Mouse (Mus musculus) embryonic facial prominence, embryonic 10.5 days (tissue): ENCODE results near the gene Igsf11. TPM values are rescaled to one million over a fixed set of nuclear protein-coding genes. Genes with fewer than 3 reads are reported as not detected.

ENCODE experiments used
- DNase-seq: peaks from one replicate; pipeline ENCODE4 v3.0.0-alpha.2; 2017; ENCODE audit warnings: low spot score
- H3K27ac ChIP-seq: fragments of 300-500 bp; sonication (generic); replicated peaks from 2 replicates; pipeline ENCODE4 v1.5.1; 2016; ENCODE audit warnings: mild to moderate bottlenecking
- H3K27me3 ChIP-seq: fragments of 300-500 bp; sonication (generic); replicated peaks from 2 replicates; pipeline ENCODE4 v1.6.1; 2016; ENCODE audit warnings: low read depth, mild to moderate bottlenecking; ENCODE audit not compliant: poor library complexity, severe bottlenecking
- H3K36me3 ChIP-seq: fragments of 300-500 bp; sonication (generic); replicated peaks from 2 replicates; pipeline ENCODE4 v1.6.1; 2016; ENCODE audit warnings: mild to moderate bottlenecking, moderate library complexity
- H3K4me1 ChIP-seq: fragments of 300-500 bp; sonication (generic); 2 replicates; pipeline ENCODE4 v1.6.1; 2016
- H3K4me3 ChIP-seq: fragments of 300-500 bp; sonication (generic); 2 replicates; pipeline ENCODE4 v1.5.1; 2016; ENCODE audit warnings: mild to moderate bottlenecking, moderate library complexity
- H3K9me3 ChIP-seq: fragments of 300-500 bp; sonication (generic); 2 replicates; pipeline ENCODE4 v1.6.1; 2016; ENCODE audit warnings: mild to moderate bottlenecking
- WGBS: fragments of 180-500 bp; shearing (Covaris S2); methylation state at CpG from one replicate; pipeline ENCODE4 v1.1.7; 2016; 5-methylcytosine and 5-hydroxymethylcytosine counted together
- polyA plus RNA-seq: library from polyadenylated mRNA; unstranded; fragments of >200 nt; fragmentation: Nextera tagmentation; extraction: Ambion mirVana; gene quantifications from 2 replicates; pipeline ENCODE4 v1.2.1, GENCODE M21; 2016

Igsf11 gene
- polyA plus RNA-seq, 1 experiment from 2014 or later = 0.90 TPM

GRCm38 (mm10) chr16:38945111-38945510 lies 52.6 kb downstream of the Igsf11 start:
- Histone ChIP-seq H3K27ac (peak overlapping the region; percentile 35; the same call in 1 of the 2 replicates), H3K27me3 (no peaks in the 10 kb centered on the region), H3K9me3 (no peaks in the 10 kb centered on the region), H3K36me3 (no peaks in the 10 kb centered on the region), H3K4me1 (peaks cover 44% of the 10 kb centered on the region), H3K4me3 (no peak overlapping the region)
- WGBS = 61% methylated on average over 7 of the region's 7 CpGs
- no peak for DNase-seq

- Histone ChIP-seq H3K9me3 (no peaks in the 10 kb centered on the region), H3K27ac (no peak overlapping the region; the same call in 1 of the 2 replicates), H3K4me1 (peaks cover 44% of the 10 kb centered on the region), H3K27me3 (no peaks in the 10 kb centered on the region), H3K4me3 (no peak overlapping the region), H3K36me3 (no peaks in the 10 kb centered on the region)
- WGBS = 88% methylated on average over 10 of the region's 10 CpGs
- DNase-seq = no peak
These were observed 53.1 kb downstream of the Igsf11 start for GRCm38 (mm10) chr16:38945581-38945981.

GRCm38 (mm10) chr16:38946453-38946852 lies 54.0 kb downstream of the Igsf11 start:
- H3K27ac ChIP-seq = no peak overlapping the region; the same call in 1 of the 2 replicates
- peaks cover 44% of the 10 kb centered on the region for H3K4me1 ChIP-seq
- H3K27me3 ChIP-seq = no peaks in the 10 kb centered on the region
- no peak overlapping the region for H3K4me3 ChIP-seq
- H3K36me3 ChIP-seq = no peaks in the 10 kb centered on the region
- H3K9me3 ChIP-seq = no peaks in the 10 kb centered on the region
- 74% methylated on average over 7 of the region's 7 CpGs for WGBS
- DNase-seq = no peak

- no peaks in the 10 kb centered on the region for H3K9me3 ChIP-seq
- no peak overlapping the region for H3K4me3 ChIP-seq
- peaks cover 44% of the 10 kb centered on the region for H3K4me1 ChIP-seq
- no peak for DNase-seq
- H3K27ac ChIP-seq = no peak overlapping the region; the same call in 1 of the 2 replicates
- no peaks in the 10 kb centered on the region for H3K36me3 ChIP-seq
- no peaks in the 10 kb centered on the region for H3K27me3 ChIP-seq
- WGBS = 80% methylated on average over 7 of the region's 7 CpGs
These were observed 54.8 kb downstream of the Igsf11 start for GRCm38 (mm10) chr16:38947141-38947879.

GRCm38 (mm10) chr16:38948441-38948840 lies 56.0 kb downstream of the Igsf11 start:
- Histone ChIP-seq H3K36me3 (no peaks in the 10 kb centered on the region), H3K9me3 (no peaks in the 10 kb centered on the region), H3K27ac (no peak overlapping the region), H3K4me1 (peaks cover 37% of the 10 kb centered on the region), H3K4me3 (no peak overlapping the region), H3K27me3 (no peaks in the 10 kb centered on the region)
- 90% methylated on average over 5 of the region's 5 CpGs for WGBS
- DNase-seq = no peak

GRCm38 (mm10) chr16:38952881-38953280 lies 60.4 kb downstream of the Igsf11 start:
- no peak for DNase-seq
- Histone ChIP-seq H3K4me3 (no peak overlapping the region), H3K36me3 (no peaks in the 10 kb centered on the region), H3K27me3 (no peaks in the 10 kb centered on the region), H3K4me1 (no peaks in the 10 kb centered on the region), H3K27ac (no peak overlapping the region), H3K9me3 (0 out of 2 replicates have a peak, but pooled peaks cover 3% of the 10 kb centered on the region)
- WGBS = 96% methylated on average over 3 of the region's 3 CpGs

- Histone ChIP-seq H3K27ac (no peak overlapping the region), H3K36me3 (no peaks in the 10 kb centered on the region), H3K4me3 (no peak overlapping the region), H3K27me3 (no peaks in the 10 kb centered on the region), H3K9me3 (0 out of 2 replicates have a peak, but pooled peaks cover 3% of the 10 kb centered on the region), H3K4me1 (peaks cover 4% of the 10 kb centered on the region; the same call in 1 of the 2 replicates)
- WGBS = 56% methylated on average over 6 of the region's 6 CpGs
- DNase-seq = no peak
These were observed 61.4 kb downstream of the Igsf11 start for GRCm38 (mm10) chr16:38953821-38954220.

- Histone ChIP-seq H3K36me3 (no peaks in the 10 kb centered on the region), H3K27me3 (no peaks in the 10 kb centered on the region), H3K27ac (no peak overlapping the region), H3K4me1 (peaks cover 11% of the 10 kb centered on the region), H3K4me3 (no peak overlapping the region), H3K9me3 (0 out of 2 replicates have a peak, but pooled peaks cover 3% of the 10 kb centered on the region)
- 86% methylated on average over 16 of the region's 16 CpGs for WGBS
- no peak for DNase-seq
These were observed 62.2 kb downstream of the Igsf11 start for GRCm38 (mm10) chr16:38954501-38955288.

- H3K27me3 ChIP-seq = no peaks in the 10 kb centered on the region
- H3K9me3 ChIP-seq = 0 out of 2 replicates have a peak, but pooled peaks cover 3% of the 10 kb centered on the region
- H3K4me3 ChIP-seq = no peak overlapping the region
- peaks cover 16% of the 10 kb centered on the region for H3K4me1 ChIP-seq
- no peak for DNase-seq
- H3K27ac ChIP-seq = no peak overlapping the region
- no peaks in the 10 kb centered on the region for H3K36me3 ChIP-seq
- 88% methylated on average over 5 of the region's 5 CpGs for whole genome bisulfite sequencing
These were observed 62.8 kb downstream of the Igsf11 start for GRCm38 (mm10) chr16:38955296-38955695.

- no peaks in the 10 kb centered on the region for H3K36me3 ChIP-seq
- DNase-seq = no peak
- WGBS = 76% methylated on average over 9 of the region's 9 CpGs
- H3K4me3 ChIP-seq = no peak overlapping the region
- H3K4me1 ChIP-seq = peaks cover 20% of the 10 kb centered on the region
- H3K27ac ChIP-seq = no peak overlapping the region
- no peaks in the 10 kb centered on the region for H3K27me3 ChIP-seq
- 0 out of 2 replicates have a peak, but pooled peaks cover 3% of the 10 kb centered on the region for H3K9me3 ChIP-seq
These were observed 66.3 kb downstream of the Igsf11 start for GRCm38 (mm10) chr16:38958801-38959200.

- Histone ChIP-seq H3K4me3 (no peak overlapping the region), H3K36me3 (no peaks in the 10 kb centered on the region), H3K4me1 (peaks cover 28% of the 10 kb centered on the region), H3K27ac (no peak overlapping the region), H3K9me3 (0 out of 2 replicates have a peak, but pooled peaks cover 3% of the 10 kb centered on the region), H3K27me3 (no peaks in the 10 kb centered on the region)
- WGBS = 77% methylated on average over 8 of the region's 8 CpGs
- DNase-seq = no peak
These were observed 68.1 kb downstream of the Igsf11 start for GRCm38 (mm10) chr16:38960550-38960949.

GRCm38 (mm10) chr16:38961865-38962264 lies 69.4 kb downstream of the Igsf11 start:
- Histone ChIP-seq H3K9me3 (0 out of 2 replicates have a peak, but pooled peaks cover 3% of the 10 kb centered on the region), H3K4me1 (peaks cover 41% of the 10 kb centered on the region), H3K4me3 (no peak overlapping the region), H3K27ac (no peak overlapping the region), H3K36me3 (no peaks in the 10 kb centered on the region), H3K27me3 (no peaks in the 10 kb centered on the region)
- DNase-seq = no peak
- WGBS = 91% methylated on average over 2 of the region's 2 CpGs
